8 mouse cellular contexts compared by ENCODE assay signal in the genomic region with DNA sequence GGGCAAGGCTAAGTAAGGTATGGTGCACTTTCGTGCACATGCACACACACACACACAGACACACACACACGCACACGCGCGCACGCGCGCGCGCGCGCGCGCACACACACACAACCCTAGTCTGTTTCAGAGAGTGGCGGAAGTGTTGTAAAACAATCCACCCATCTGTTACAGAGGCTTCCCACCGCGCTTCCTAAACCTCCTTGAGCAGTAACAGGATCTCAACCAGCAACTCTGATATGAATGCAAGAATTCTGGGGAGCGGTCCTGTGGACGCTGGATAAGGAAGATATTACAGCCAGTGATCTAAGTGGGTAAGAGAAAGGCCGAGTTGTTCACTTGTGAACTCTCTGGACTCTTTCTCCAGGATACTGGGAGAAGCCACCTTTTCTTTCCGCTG. TPM values are rescaled to one million over a fixed set of nuclear protein-coding genes. Genes with fewer than 3 reads are reported as not detected.
DNase-seq lines count a peak whose midpoint lies in the region; ATAC-seq and TF ChIP-seq lines count a peak whose summit lies in the region.

Gene Dach2, plus strand, starts transcription at position 107 of the 400 bp plus-strand sequence.

- H3K9me3 ChIP-seq in kidney, postnatal 0 days (replicated peaks; ENCODE audit: low read length), result no peaks in the 10 kb centered on the region
- H3K9me3 ChIP-seq in forebrain, embryonic 13.5 days (replicated peaks), result no peaks in the 10 kb centered on the region
- no peaks in the 10 kb centered on the region for H3K9me3 ChIP-seq in limb, embryonic 14.5 days (ENCODE audit: control insufficient read depth, low read length)
- no peaks in the 10 kb centered on the region for H3K9me3 ChIP-seq in neural tube, embryonic 13.5 days

- H3K27me3 ChIP-seq in kidney, postnatal 0 days (ENCODE audit: insufficient read depth, low read length), result no peaks in the 10 kb centered on the region
- H3K27me3 ChIP-seq in forebrain, embryonic 13.5 days, result no peaks in the 10 kb centered on the region
- no peaks in the 10 kb centered on the region for H3K27me3 ChIP-seq in limb, embryonic 14.5 days (ENCODE audit: control insufficient read depth, insufficient read depth, low read length)
- no peaks in the 10 kb centered on the region for H3K27me3 ChIP-seq in neural tube, embryonic 13.5 days

- TF ChIP-seq POLR2A in limb, embryonic 14.5 days (IDR thresholded peaks at IDR 0.05; ENCODE audit: borderline replicate concordance, extremely low read depth, insufficient read depth, insufficient read length), result no peak

- no peak within 1 kb of the TSS for H3K27ac ChIP-seq in kidney, postnatal 0 days
- no peak within 1 kb of the TSS for H3K27ac ChIP-seq in forebrain, embryonic 13.5 days
- no peak within 1 kb of the TSS for H3K27ac ChIP-seq in limb, embryonic 14.5 days (replicated peaks; ENCODE audit: low read depth, low read length)
- H3K27ac ChIP-seq in neural tube, embryonic 13.5 days (replicated peaks), result no peak within 1 kb of the TSS

- no peak for TF ChIP-seq CTCF in kidney, postnatal 0 days (IDR thresholded peaks at IDR 0.05; ENCODE audit: low read depth)

- H3K4me1 ChIP-seq in kidney, postnatal 0 days (replicated peaks; ENCODE audit: insufficient read depth, low read length), result no peaks in the 10 kb centered on the region
- no peaks in the 10 kb centered on the region for H3K4me1 ChIP-seq in forebrain, embryonic 13.5 days
- no peaks in the 10 kb centered on the region for H3K4me1 ChIP-seq in limb, embryonic 14.5 days (ENCODE audit: control insufficient read depth, insufficient read depth, low read length)
- 0 out of 2 replicates have a peak, but pooled peaks cover 5% of the 10 kb centered on the region for H3K4me1 ChIP-seq in neural tube, embryonic 13.5 days (replicated peaks)

- peak within 1 kb of the TSS; percentile 63 for H3K4me2 ChIP-seq in kidney, postnatal 0 days (ENCODE audit: low read length)
- H3K4me2 ChIP-seq in forebrain, embryonic 13.5 days, result peak within 1 kb of the TSS; percentile 65
- H3K4me2 ChIP-seq in limb, embryonic 14.5 days (replicated peaks; ENCODE audit: low read depth, low read length, severe bottlenecking), result peak within 1 kb of the TSS; percentile 66
- H3K4me2 ChIP-seq in neural tube, embryonic 13.5 days, result peak within 1 kb of the TSS; percentile 70

- DNase-seq in kidney, postnatal 0 days (ENCODE audit: low spot score), result peak; percentile 30
- no peak for DNase-seq in kidney, adult 11 months
- peak; percentile 11 for DNase-seq in brain, adult 2 months (ENCODE audit: low read depth, low spot score)
- peak; percentile 12 for DNase-seq in limb, embryonic 14.5 days (ENCODE audit: low spot score)
- no peak for DNase-seq in left cerebral cortex, postnatal 36 days (ENCODE audit: low spot score in 2 of 2)
- DNase-seq in frontal cortex, postnatal 14 days (ENCODE audit: low spot score in 2 of 2), result no peak

- 0 out of 2 replicates have a peak within 1 kb of the TSS, but pooled peaks have one; percentile 13 for H3K9ac ChIP-seq in kidney, postnatal 0 days (ENCODE audit: low read depth, low read length)
- H3K9ac ChIP-seq in forebrain, embryonic 13.5 days, result peak within 1 kb of the TSS; percentile 60
- peak within 1 kb of the TSS; percentile 41 for H3K9ac ChIP-seq in limb, embryonic 14.5 days (ENCODE audit: low read depth, low read length, severe bottlenecking)
- H3K9ac ChIP-seq in neural tube, embryonic 13.5 days, result peak within 1 kb of the TSS; percentile 52

- peak within 1 kb of the TSS; percentile 45 for H3K4me3 ChIP-seq in kidney, postnatal 0 days (replicated peaks; ENCODE audit: low read depth, low read length)
- peak within 1 kb of the TSS; percentile 47 for H3K4me3 ChIP-seq in forebrain, embryonic 13.5 days
- H3K4me3 ChIP-seq in limb, embryonic 14.5 days (replicated peaks; ENCODE audit: low read length), result peak within 1 kb of the TSS; percentile 45
- H3K4me3 ChIP-seq in neural tube, embryonic 13.5 days, result peak within 1 kb of the TSS; percentile 46

- 41% methylated on average over 21 of the region's 21 CpGs for WGBS in kidney, postnatal 0 days
- WGBS in forebrain, embryonic 13.5 days, result 34% methylated on average over 21 of the region's 21 CpGs
- WGBS in limb, embryonic 14.5 days, result 32% methylated on average over 21 of the region's 21 CpGs
- 36% methylated on average over 21 of the region's 21 CpGs for WGBS in neural tube, embryonic 13.5 days

- no peaks in the 10 kb centered on the region for H3K36me3 ChIP-seq in kidney, postnatal 0 days (ENCODE audit: insufficient read depth, low read length)
- no peaks in the 10 kb centered on the region for H3K36me3 ChIP-seq in forebrain, embryonic 13.5 days (ENCODE audit: poor library complexity, severe bottlenecking)
- no peaks in the 10 kb centered on the region for H3K36me3 ChIP-seq in limb, embryonic 14.5 days (ENCODE audit: control insufficient read depth, insufficient read depth, low read length)
- H3K36me3 ChIP-seq in neural tube, embryonic 13.5 days, result no peaks in the 10 kb centered on the region

- peak; percentile 41; the same call in 1 of the 2 replicates for ATAC-seq in kidney, postnatal 0 days (replicated peaks; ENCODE audit: low FRiP score, low read depth)
- ATAC-seq in forebrain, embryonic 13.5 days, result peak; percentile 38
- peak; percentile 43; the same call in 1 of the 2 replicates for ATAC-seq in limb, embryonic 14.5 days (ENCODE audit: low FRiP score, low read depth)
- ATAC-seq in neural tube, embryonic 13.5 days (ENCODE audit: low read depth), result peak; percentile 65

- intact Hi-C loops in left cerebral cortex, postnatal 36 days (cut with DNase I), result no loop called here

RNA-seq across cellular contexts. Expression of gene Dach2, which starts in this region (rescaled TPM):
- polyA plus RNA-seq in kidney, postnatal 0 days (2015; fragmentation: Nextera tagmentation; extraction: Ambion mirVana), result 6.8 and 7.7 TPM in 2 replicates
- 5.5 and 7.7 TPM in 2 replicates for polyA plus RNA-seq in forebrain, embryonic 13.5 days (2015; fragmentation: Nextera tagmentation; extraction: Ambion mirVana)
- 1.2 and 1.5 TPM in 2 replicates for polyA plus RNA-seq in limb, embryonic 14.5 days (2012; rRNA removed)
- 2.6 and 4.5 TPM in 2 replicates for polyA plus RNA-seq in limb, embryonic 14.5 days (2014; fragmentation: Nextera tagmentation; extraction: Ambion mirVana)
- 6.5 and 6.6 TPM in 2 replicates for polyA plus RNA-seq in neural tube, embryonic 13.5 days (2015; fragmentation: Nextera tagmentation; extraction: Ambion mirVana)
- total RNA-seq in left cerebral cortex, postnatal 36 days (2021), result under 1 TPM; 0.34 to 0.57 TPM

Comparison
In these comparisons a context has a peak if more than half of its experiments do, and no peak if none do; other contexts are left out.
1. DNase-seq: peak in kidney, postnatal 0 days (single experiment), brain, adult 2 months (single experiment) and limb, embryonic 14.5 days (single experiment); none in kidney, adult 11 months (single experiment), left cerebral cortex, postnatal 36 days (0 of 2) and frontal cortex, postnatal 14 days (0 of 2).
2. Peak in every context shown above with its lines, with median percentiles within 50 percentile points of each other: ATAC-seq, H3K4me2 ChIP-seq, H3K4me3 ChIP-seq and H3K9ac ChIP-seq.